Mouse (Mus musculus) thymus, postnatal 36 days (tissue): ENCODE results near the gene Serac1.

ENCODE experiments used
- DNase-seq, 2 experiments: peaks; one replicate each; pipeline ENCODE4 v3.0.0; 2022; ENCODE audit warnings: mixed read lengths in 2 of 2

The Serac1 gene

GRCm38 (mm10) chr17:6079287-6080122, at the start of gene Serac1, which contains the start of gene Gtf2h5:
TSS of gene Serac1 (minus strand) at chr17:6079741.
TSS of gene Gtf2h5 (plus strand) at chr17:6079786.
- peak; percentile 99 for DNase-seq

GRCm38 (mm10) chr17:6128039-6128438, 48.5 kb upstream of the Serac1 start:
- DNase-seq = no peak

GRCm38 (mm10) chr17:6125441-6125840, 45.9 kb upstream of the Serac1 start:
- no peak for DNase-seq

GRCm38 (mm10) chr17:6123776-6124175, 44.2 kb upstream of the Serac1 start:
- DNase-seq = no peak

- no peak for DNase-seq
Measured at GRCm38 (mm10) chr17:6118861-6119260, 39.3 kb upstream of the Serac1 start.

GRCm38 (mm10) chr17:6117917-6118316, 38.4 kb upstream of the Serac1 start:
- no peak for DNase-seq

GRCm38 (mm10) chr17:6117148-6117725, 37.7 kb upstream of the Serac1 start:
- no peak for DNase-seq

GRCm38 (mm10) chr17:6115085-6115484, 35.5 kb upstream of the Serac1 start:
- DNase-seq = no peak

GRCm38 (mm10) chr17:6113653-6114052, 34.1 kb upstream of the Serac1 start:
- no peak for DNase-seq

GRCm38 (mm10) chr17:6110956-6111355, 31.4 kb upstream of the Serac1 start:
- no peak for DNase-seq

GRCm38 (mm10) chr17:6108175-6108574, 28.6 kb upstream of the Serac1 start:
- DNase-seq = no peak

GRCm38 (mm10) chr17:6107015-6107601, 27.6 kb upstream of the Serac1 start:
- peak; percentile 37 to 56 for DNase-seq

GRCm38 (mm10) chr17:6106361-6107014, 26.9 kb upstream of the Serac1 start, which contains the start of gene Tulp4:
TSS of gene Tulp4 (plus strand) at chr17:6106437.
- peak; percentile 83 to 88 for DNase-seq

- DNase-seq = no peak
Measured at GRCm38 (mm10) chr17:6103566-6103965, 24.0 kb upstream of the Serac1 start.

- DNase-seq = no peak
Measured at GRCm38 (mm10) chr17:6102287-6102686, 22.7 kb upstream of the Serac1 start.

- peak; percentile 56 to 63 for DNase-seq
Measured at GRCm38 (mm10) chr17:6097884-6098283, 18.3 kb upstream of the Serac1 start.

- DNase-seq = no peak
Measured at GRCm38 (mm10) chr17:6095579-6095978, 16.0 kb upstream of the Serac1 start.

- no peak for DNase-seq
Measured at GRCm38 (mm10) chr17:6091604-6092003, 12.1 kb upstream of the Serac1 start.

GRCm38 (mm10) chr17:6083323-6083890, 3.9 kb upstream of the Serac1 start:
- no peak for DNase-seq

GRCm38 (mm10) chr17:6073405-6073804, 6.1 kb downstream of the Serac1 start:
- DNase-seq = no peak

- DNase-seq = no peak
Measured at GRCm38 (mm10) chr17:6069866-6070265, 9.7 kb downstream of the Serac1 start.

- no peak for DNase-seq
Measured at GRCm38 (mm10) chr17:6067613-6068012, 11.9 kb downstream of the Serac1 start.

- no peak for DNase-seq
Measured at GRCm38 (mm10) chr17:6066021-6066420, 13.5 kb downstream of the Serac1 start.
